Mouse (Mus musculus) heart, postnatal 25 days (tissue): ENCODE measurements around the gene Boll. TPM values are rescaled to one million over a fixed set of nuclear protein-coding genes. Genes with fewer than 3 reads are reported as not detected.
A peak's percentile ranks its signal among the peaks of the same experiment; 100 is the strongest.

ENCODE experiments used
- DNase-seq: peaks from one replicate; pipeline ENCODE4 v3.0.0; 2022; ENCODE audit warnings: low spot score
- intact Hi-C: fragments of 180-260 bp; cut with DNase I; formaldehyde crosslinking; loops from one replicate; pipeline ENCODE4 v1.15.1; 2025
- total RNA-seq, 2 experiments: library from RNA; stranded (reverse); gene quantifications; 2 replicates each; pipeline ENCODE4 v1.2.3; 2021

Boll gene
- total RNA-seq, 2 experiments from 2014 or later: not detected

DNA sequence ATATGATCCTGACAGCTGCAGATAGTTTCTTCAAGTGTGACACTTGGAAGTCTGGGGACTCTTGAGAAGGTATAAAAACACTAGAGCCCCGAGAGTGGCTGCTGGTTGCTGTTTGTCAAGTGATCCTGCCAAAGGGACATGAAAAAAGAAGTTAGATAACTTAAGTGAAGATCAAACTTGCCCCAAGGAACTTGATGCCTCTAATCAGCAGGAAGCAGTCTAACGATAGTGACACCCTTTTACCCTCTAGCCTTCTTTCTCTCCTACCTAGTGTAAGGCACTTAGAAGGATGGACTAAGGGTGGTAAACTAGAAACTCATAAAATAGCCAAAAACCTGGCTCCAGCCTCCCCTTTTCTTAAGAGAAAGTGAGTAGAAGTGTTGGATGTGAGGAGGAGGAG lies 98.9 kb downstream of the Boll start:
- no peak for DNase-seq
- intact Hi-C loops: no loop called here

DNA sequence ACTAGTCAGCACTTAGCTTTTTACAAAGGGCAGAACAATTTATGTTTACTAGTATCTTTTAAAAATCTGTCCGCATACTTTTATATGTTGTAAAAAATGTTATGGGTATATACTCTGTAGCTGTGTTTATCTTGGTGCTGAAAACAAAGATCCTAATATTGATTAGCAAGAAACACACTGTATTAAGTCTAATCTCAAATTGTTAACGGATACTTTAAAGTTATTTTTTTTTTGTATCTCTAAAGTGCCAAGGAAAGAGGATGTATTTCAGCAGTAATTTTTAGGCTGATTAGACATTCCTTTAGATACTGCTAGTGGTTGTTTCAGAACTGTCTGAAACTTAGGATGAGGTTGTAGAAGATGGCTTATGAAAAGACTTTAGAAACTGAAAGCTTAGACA lies 116.9 kb downstream of the Boll start:
- no peak for DNase-seq
- intact Hi-C loops: no loop called here

DNA sequence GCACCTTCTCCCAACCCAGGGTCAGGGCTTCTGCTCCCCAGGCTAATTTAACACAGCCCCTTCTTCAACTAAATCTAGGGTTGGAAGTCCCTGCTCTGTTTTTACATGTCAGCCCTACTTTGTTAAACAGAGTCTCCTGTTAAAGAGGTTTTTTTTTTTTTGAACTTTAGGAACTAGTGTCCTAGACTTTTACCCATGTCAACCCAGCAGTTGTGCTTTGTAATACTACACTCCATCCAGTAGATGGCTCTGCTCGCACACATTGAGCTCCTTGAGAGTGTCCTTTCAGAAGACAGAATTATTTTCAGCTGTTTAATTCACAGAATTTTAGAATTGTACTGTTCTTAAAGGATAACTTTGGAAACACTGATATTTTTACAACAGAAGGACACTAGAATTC lies 124.0 kb downstream of the Boll start:
- DNase-seq: no peak
- intact Hi-C loops: loop anchor here (5.0 kb wide), 2 partner anchors 152 to 633 kb away; partner anchors contain the start of genes Hspd1 and Hspe1

DNA sequence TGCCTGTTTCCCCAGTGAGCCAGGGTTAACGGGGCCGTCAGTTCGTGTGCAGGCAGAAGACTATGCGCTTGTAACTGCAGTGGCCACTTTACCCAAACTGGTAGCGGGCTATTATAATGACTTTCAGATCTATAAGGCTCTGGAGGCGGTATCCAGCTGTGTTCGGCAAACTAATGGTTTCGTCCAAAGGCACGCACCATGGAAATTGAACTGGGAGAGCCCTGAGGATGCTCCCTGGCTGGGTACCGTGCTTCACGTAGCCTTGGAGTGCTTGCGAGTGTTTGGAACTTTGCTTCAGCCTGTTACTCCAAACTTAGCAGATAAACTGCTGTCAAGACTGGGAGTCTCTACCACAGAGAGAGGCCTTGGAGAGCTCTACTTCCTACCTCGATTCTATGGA lies 124.8 kb downstream of the Boll start:
- DNase-seq: no peak

DNA sequence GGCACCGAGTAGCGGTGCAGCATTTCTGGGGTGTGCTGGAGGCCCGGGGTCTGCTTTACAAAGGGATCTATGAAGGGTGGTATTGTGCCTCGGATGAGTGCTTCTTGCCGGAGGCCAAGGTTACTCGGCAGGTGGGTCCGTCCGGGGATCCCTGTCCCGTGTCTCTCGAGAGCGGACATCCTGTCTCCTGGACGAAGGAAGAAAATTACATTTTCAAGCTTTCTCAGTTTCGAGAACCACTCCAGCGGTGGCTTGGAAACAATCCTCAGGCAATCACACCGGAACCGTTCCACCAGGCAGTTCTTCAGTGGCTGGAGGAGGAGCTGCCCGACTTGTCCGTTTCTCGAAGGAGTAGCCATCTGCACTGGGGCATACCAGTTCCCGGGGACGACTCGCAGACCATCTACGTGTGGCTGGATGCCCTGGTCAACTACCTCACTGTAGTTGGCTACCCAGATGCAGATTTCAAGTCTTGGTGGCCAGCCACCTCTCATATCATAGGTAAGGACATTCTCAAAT lies 125.6 kb downstream of the Boll start:
- intact Hi-C loops: loop anchor here (5.0 kb wide), 2 partner anchors 150 to 635 kb away; partner anchors contain the start of genes Hspd1 and Hspe1
- DNase-seq: peak; percentile 10

More for the DNA sequence above, 124.8 kb downstream of the Boll start:
- intact Hi-C loops: loop anchor here (5.0 kb wide), 2 partner anchors 151 to 634 kb away; partner anchors contain the start of genes Hspd1 and Hspe1

GRCm38 (mm10) chr1:55236890-55237642 lies 126.2 kb downstream of the Boll start, which contains the start of gene Mars2:
Gene Mars2 (plus strand): TSS chr1:55237177.
- peak; percentile 90 for DNase-seq
- intact Hi-C loops: loop anchor here (5.0 kb wide), 2 partner anchors 150 to 635 kb away; partner anchors contain the start of genes Hspd1 and Hspe1

DNA sequence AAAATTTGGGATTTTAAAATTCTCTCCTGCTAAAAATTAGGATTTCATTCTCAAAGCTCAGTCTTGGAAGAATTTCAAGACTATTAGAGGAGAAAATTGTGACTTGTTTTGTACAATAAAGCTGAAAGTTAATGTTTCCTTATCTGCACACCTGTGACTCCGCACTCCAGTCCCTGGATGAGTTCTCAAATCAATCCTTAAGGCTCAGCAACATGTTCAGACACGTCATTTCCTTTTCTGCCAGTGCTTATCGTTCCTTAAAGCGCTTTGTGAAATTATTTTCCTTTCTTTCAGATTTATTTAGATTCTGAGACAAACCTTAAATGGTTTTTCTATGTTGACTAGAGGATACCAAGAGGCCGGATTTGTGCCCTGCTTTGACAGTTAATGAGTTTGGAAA lies 126.8 kb downstream of the Boll start:
- intact Hi-C loops: loop anchor here (5.0 kb wide), 2 partner anchors 149 to 636 kb away; partner anchors contain the start of genes Hspd1 and Hspe1
- DNase-seq: no peak

- intact Hi-C loops: loop anchor here (5.0 kb wide), 2 partner anchors 148 to 637 kb away; partner anchors contain the start of genes Hspd1 and Hspe1
Measured at GRCm38 (mm10) chr1:55234910-55235520, 128.3 kb downstream of the Boll start.

GRCm38 (mm10) chr1:55228256-55228884 lies 134.9 kb downstream of the Boll start:
- no peak for DNase-seq
- intact Hi-C loops: no loop called here

More at GRCm38 (mm10) chr1:55234910-55235520, 128.3 kb downstream of the Boll start:
- DNase-seq: no peak

- intact Hi-C loops: no loop called here
Measured at GRCm38 (mm10) chr1:55227376-55227775, 135.9 kb downstream of the Boll start.

DNA sequence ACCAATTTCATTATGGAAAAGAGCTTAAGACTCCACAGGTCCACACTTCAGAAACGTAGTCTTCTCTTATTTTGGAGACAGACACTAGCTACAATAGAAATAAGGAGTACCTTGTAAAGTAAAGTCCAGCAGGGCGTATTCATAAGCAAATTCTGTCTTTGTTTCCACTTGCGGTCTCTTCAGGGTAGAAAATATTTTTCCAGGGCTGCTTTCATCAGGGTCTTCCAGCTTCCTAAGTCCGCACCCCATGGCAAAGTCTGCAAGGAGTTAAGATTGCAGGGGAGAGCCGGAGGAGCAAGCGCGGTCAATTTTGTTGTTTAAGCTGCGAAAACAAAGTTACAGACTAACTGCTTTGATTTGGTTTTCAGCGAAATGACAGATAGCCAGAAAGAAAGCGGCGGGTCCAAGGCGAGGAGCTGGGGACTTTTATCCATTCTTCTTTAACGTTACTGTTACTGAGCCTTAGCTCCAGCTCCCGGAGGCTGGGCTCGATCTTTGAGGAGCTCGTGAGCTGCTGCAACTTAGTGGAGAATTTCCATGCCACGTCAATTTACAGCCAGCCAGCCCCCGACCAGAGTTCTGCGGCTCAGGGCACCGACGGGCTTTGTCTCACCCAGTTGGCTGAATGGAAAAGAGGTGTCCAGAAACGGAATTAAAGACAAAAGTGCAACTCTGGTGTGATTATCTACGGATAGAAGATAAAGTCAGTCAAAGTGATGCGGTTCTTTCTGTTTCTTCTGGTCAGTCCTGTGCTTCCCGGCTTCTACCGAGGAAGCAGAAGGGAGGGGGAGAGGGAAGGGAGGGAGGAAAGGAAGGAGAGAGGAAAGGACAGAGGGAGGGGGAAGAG lies 137.0 kb downstream of the Boll start, which contains the start of gene Rftn2:
Gene Rftn2, minus strand, starts transcription at position 772 of the 847 bp plus-strand sequence.
- intact Hi-C loops: no loop called here
- no peak for DNase-seq

More at GRCm38 (mm10) chr1:55227376-55227775, 135.9 kb downstream of the Boll start:
- no peak for DNase-seq

- intact Hi-C loops: no loop called here
- no peak for DNase-seq
Measured at GRCm38 (mm10) chr1:55225398-55225797, 137.9 kb downstream of the Boll start.

- intact Hi-C loops: loop anchor here (5.0 kb wide), 1 partner anchor 92 kb away; the partner anchor contains the start of gene Mob4
- no peak for DNase-seq
Measured at GRCm38 (mm10) chr1:55224111-55224510, 139.2 kb downstream of the Boll start.

DNA sequence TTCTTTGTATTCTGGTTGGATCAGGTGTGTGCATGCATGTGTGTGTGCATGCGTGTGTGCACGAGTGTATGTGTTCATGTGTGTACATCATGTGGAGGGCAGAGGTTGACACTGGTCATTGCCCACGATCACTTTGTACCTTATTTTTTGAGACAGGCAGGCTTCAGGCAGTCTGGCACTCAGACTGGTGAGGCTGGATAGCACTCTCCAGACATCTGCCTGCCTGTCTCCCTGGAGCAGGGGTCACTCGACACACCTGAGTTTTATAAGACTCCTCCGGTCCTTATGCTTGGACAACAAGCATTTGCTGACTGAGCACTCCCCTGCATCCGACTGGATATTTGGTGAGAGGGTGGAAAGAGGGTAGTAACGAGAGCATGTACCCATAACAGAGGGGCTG lies 140.2 kb downstream of the Boll start:
- DNase-seq: no peak
- intact Hi-C loops: loop anchor here (5.0 kb wide), 1 partner anchor 91 kb away; the partner anchor contains the start of gene Mob4

GRCm38 (mm10) chr1:55221352-55221751 lies 141.9 kb downstream of the Boll start:
- intact Hi-C loops: loop anchor here (5.0 kb wide), 1 partner anchor 89 kb away; the partner anchor contains the start of gene Mob4
- no peak for DNase-seq

GRCm38 (mm10) chr1:55217191-55217590 lies 146.1 kb downstream of the Boll start:
- intact Hi-C loops: no loop called here
- no peak for DNase-seq

- DNase-seq: no peak
- intact Hi-C loops: no loop called here
Measured at GRCm38 (mm10) chr1:55215185-55215813, 148.0 kb downstream of the Boll start.

DNA sequence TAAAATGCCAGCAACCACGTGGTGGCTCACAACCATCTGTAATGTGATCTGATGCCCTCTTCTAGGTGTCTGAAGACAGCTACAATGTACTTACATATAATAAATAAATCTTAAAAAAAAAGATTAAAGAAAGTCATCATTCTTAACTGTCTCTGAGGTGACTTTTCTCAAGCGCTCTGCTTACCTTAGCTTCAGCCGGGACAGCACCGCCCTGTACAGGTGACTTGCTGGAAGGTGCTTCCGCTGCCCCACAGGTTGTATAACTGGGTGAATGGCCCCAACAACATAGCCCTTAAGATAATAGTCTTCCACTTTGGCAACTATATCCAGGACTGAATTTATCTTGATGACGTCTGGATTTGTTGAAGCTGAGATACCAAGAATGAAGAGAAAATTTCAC lies 149.3 kb downstream of the Boll start:
- DNase-seq: no peak
- intact Hi-C loops: no loop called here
